Mouse (Mus musculus) frontal cortex, postnatal 10 days (tissue): ENCODE measurements at regions not wholly inside any gene's neighbourhood (a gene's known extent, or its start where the extent isn't known, plus 50 kb on each side); places are given as distances from the start of the nearest gene placed in this dataset.
A peak's percentile ranks its signal among the peaks of the same experiment; 100 is the strongest.

ENCODE experiments used
- DNase-seq, 2 experiments: peaks; one replicate each; pipeline ENCODE4 v3.0.0; 2022; ENCODE audit warnings: low spot score in 2 of 2, mixed read lengths in 1 of 2

DNA sequence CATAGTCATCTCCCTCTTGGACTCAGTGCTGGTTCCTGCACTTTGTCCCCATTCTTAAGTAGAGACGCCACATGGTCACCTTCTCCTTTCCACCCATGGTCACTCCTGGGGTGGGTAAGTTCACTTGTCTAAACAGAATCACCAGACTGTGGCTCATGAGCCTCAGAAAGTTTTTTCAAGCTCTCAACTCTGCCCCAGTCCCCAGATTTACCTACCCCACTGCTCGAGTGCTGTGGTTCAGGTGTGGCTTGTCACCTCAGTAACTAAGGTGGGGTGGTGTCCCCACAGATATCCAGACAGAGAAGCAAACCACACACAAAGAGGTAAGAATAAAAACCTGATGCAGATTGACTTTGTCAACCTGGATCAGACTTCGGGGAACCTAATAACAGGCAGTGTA is 87.6 kb downstream of the Rpl10-ps3 start:
- DNase-seq, result no peak

DNA sequence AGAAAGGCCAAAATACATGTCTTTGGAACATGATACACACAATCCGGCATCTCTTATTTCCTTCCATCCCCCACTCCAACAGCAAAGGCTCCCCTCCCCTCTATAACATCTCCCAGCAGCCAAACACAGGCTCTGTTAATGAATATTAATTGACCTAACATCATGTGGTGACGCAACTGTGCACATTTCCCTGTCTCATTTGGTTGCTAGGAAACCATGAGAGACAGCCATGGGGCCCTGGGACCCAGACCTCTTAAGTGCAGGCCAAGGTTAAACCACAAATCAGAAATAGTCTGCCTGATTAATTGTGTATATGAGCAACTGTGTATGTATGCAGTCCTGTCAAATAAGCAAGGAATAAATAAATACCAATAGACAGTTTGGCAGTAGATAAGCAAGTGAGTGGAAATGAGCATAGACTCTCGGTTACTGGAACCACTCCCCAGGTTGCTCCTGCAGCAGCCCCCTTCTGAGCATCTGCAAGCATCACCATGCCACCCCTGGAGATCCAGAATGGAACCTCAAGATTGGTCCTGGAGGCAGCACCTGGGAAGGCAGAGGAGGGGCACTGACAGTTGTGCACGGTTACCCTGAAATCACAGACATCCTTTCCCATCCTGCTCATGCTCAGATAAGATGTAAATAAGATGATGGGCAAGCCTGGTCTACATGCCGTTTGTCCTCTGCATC is 99.6 kb downstream of the Rpl10-ps3 start:
- DNase-seq, result no peak

DNA sequence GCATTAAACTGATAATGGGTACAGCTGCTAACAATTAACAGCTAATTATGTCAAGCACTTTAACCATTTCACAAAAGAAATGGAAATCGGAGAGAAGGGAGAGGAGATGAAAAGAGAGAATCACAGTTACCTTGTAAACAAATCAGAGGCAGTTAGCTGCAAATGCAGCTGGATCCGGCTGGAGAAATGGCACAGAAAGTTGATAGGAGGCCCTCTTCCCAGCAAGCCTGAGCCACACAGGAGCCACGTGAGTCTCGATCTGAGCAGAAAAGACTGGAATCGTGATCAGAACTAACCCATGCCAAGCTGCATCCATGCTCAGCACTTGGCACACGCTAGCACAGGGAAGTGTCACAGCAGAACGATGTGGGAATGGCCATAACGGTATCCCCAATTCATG is 103.8 kb downstream of the Rpl10-ps3 start:
- no peak for DNase-seq

DNA sequence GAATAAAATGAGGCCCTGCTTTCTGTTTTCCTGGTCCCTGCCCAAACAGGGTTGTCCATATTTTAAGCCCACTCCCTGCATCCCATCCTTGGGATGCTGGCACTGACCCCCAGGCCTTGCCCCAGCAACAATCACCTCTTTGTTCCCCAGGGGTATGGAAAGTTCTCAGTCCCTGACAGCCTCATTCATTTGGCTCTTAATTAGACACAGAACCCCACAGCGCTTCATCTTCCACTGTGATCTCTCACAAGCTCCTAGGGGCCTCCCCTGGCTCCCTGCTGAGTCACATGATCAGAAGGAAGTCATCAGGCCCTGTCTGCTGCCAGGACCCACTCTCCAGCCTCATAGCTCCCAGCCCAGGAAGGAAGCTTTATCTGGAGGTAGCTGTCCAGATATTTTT is 108.9 kb downstream of the Rpl10-ps3 start:
- peak; percentile 15 to 16 for DNase-seq

DNA sequence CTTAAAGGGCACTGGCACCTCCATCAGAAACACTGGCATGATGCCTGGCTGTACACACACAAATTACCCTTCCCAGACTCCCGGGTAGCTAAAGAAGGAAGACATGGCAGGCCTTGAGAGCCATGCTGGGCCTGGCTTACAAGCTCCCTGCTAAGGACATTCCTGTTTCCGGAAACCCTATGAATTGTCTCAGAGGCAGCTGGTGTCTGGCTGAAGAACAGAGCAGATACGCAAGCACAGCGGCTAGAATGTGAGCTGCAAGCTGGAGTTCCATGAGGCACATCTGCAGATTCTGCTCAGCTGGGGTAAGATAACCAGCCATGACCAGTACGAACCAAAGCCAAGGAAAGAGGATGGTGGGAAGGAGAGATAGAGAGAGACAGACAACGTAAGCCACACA is 110.1 kb downstream of the Rpl10-ps3 start:
- DNase-seq, result no peak

DNA sequence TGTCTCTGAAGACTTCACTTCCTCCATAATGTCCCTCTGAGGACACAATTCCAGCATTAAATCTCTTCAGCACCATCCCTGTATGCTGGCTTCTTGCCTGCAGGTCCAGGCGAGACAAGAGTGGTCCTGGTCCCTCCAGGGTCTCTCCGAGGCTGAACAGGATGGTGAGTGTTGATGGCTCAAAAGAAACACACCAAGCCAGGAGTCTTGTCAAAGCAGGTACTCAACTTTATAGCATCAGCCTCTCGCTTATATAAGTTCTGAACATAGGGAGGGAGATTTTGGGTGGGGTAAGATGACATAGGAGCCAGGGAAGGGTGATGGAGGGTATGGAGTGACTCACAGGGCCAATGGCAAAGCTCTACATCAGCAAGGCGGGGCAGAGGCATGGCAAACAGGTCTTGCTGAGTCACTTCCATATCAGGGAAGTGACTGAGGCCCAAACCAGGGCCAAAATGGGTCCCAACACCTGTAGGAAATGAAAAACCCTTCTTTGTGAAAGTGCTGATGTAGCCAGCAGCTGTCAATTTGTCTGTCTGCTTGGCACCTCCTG is 111.7 kb downstream of the Rpl10-ps3 start:
- DNase-seq, result no peak

DNA sequence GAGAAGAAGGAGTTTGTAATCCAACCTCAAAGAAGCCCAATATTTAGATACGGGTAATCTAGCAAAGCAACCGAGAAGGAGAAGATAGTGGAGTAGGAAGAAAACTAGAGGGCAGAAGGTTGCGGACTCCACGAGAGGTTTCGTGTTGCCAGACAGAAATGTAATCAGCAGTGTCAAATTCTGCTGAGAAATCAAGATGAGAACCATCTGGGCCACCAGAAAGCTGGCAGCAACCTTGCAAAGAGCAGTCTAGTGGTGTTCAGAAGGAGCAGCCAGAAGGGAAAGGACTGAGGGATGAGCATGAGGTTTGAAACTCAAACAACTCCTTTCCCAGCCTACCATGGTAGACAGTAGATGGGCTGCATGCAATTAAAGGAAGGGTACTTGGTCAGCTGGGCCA is 134.3 kb downstream of the Rpl10-ps3 start:
- no peak for DNase-seq

DNA sequence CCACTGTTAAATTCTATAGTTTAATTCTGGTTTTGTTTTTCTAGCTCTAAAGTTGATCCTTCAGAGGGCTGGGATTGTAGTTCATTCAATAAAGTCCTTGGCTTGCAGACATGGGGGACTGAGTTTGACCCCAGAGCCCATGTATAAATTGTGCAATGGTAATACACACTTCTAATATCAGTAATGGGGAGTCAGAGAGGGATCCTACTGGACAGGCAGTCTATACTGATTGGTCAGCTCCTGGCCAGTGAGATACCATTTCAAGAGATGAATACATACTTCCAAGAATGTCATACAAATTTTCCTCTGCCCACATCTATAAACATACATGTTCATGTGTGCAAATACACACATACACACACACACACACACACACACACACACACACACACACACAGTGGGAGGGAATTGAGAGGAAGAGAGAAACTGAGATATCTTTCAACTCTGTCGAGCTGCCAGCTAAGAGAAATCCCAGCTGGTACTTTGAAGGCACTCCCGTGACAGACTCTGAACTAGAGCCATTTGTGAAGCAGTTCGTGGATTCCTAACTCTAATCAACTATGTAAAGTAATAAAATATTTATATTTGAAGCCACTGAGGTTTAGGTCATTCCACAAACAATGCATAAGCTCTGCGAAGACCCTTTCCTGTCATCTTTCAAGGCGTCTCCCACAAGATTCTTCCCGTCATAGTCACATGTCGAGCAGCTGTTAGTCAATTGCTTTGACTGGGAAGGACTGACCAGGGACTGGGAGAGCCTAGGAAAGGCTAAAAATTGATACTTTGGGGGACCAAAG is 145.1 kb downstream of the Rpl10-ps3 start:
- no peak for DNase-seq

DNA sequence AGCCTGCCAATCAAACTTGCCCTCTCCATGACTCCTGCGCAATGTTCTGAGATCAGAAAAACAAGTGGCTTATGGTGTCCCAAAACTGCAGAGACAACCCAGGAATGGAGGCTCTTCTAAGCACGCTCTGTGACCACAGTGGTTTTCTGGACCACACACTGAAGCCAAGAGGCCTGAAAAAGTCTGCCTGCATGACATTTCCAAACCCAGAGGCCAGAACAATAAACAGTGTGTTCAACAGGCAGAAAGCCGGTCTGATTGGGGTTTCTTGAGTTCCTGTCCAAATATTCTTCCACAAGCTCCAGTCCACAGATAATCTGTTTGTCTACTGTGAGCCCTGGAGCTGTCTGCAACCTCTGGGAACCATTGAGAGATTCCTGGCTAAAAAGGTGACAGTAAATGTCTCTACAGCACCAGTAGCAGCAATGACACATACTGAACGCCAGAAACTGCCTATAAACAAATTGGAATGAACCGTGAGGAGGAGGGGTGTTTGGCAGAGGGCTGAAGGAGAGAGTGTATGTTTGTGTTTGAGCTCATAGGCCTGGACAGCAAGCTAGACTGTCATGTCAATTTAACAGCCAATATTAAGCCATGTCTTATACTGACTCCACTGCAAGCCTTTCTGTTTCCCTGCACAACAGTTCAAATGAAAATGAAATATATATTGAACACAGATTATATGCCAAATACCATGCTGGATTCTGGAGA is 152.2 kb downstream of the Rpl10-ps3 start:
- no peak for DNase-seq

DNA sequence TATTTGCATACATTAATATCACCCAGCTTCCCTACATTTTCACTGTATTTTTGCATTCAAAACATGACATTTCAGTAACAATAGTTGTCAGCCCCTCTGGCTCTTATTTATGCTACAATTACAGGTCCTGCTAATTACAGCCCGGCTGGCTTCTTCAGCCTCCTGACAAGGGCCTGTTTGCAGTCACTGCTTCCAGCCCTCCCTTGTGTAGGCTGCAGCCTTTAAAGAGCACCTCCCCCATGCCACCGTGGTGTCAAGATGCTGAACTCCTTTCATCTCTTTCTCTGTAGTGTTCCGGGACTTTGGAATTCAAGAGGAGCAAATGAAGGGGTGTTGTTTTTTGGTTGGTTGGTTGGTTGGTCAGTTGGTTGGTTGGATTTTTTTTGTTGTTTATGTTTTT is 153.6 kb downstream of the Rpl10-ps3 start:
- no peak for DNase-seq

DNA sequence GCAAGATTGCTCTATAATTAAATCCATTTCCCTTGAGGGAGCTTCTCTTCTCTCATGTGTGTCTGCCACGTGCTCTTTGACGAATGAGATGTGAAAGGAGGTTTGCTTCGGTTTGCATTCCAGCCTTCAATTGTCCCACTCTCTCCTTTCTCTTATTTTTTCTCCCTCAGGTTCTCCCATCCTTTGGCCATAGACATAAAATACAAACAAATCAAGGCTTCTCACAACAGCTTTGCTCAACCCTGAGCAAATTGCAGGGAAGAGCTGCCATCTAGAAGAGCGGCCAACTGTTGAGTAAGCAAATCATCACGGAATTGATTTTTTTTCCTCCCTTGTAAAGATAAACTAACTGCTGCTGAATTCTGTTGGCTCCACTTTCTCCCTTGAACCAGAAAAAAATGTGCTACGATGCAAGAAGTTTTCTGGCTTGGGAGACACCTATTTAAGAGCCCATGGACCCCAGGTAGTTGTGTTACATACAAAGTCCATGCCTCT is 156.1 kb downstream of the Rpl10-ps3 start:
- no peak for DNase-seq

DNA sequence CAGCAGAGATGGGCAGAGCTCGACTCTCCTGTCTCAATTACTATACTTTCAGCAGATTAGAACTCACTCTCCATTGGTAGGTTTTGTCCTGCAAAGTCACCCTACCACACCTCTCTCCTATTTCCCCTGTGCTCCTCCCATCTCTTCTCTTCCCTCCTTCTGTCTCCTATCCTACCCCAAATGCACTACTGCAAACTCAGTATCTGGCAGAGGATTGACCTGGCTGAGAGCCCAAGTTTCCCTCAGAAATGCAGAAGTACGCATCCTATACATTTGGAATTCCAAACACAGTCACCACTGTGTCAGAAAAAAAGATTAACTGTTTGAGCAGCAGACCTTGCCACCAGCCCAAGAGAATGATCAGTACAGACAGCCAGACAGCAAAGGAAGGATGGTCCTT is 163.4 kb downstream of the Rpl10-ps3 start:
- no peak for DNase-seq

DNA sequence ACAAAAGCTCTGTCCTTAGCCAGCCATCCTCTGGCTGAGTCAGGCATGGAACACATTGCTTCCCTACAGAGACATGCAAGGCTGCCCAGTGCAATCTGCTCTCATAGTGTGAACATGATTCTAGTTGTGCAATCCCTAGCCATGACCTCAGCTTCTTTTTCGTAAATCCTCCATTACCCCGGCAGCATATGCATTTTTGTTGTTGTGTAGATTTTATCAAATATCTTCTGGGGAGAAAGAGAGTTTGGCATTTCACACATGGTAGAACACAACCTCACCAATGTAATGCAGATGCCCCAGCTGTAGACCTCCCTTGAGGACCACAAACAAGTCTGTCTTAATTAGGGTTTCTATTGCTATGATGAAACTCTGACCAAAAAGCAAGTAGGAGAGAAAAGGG is 168.6 kb downstream of the Rpl10-ps3 start:
- no peak for DNase-seq

DNA sequence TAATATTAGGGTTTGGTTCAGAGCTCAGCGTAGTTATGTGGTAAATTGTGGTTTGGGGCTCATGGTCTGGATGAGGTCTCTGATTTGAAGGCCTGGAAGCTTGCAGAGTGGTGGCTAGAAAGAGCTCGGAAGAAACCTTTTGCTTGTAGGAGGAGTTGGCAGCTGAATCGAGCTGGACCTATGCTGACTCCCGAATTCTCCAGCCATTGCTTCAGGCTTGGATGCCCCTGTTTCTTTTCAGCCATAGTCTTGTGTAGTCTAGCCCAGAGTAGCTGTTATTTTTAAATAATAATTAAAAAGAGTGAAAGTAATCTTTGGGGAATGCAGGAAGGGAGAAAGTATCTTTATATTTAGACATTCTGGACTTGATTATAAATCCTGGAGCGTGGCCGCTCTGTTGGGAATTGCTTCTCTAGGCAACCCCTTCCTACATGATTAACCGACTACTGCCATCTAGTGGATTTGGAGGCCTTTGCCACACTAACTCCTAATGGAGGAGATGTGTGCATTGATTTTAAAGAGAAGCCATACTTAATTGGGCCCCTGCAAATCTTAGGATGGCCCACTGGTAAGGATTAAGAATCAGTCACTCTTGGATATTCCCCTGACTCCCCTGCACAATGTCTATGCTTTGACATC is 172.8 kb downstream of the Rpl10-ps3 start:
- DNase-seq, result peak; percentile 42 to 60

DNA sequence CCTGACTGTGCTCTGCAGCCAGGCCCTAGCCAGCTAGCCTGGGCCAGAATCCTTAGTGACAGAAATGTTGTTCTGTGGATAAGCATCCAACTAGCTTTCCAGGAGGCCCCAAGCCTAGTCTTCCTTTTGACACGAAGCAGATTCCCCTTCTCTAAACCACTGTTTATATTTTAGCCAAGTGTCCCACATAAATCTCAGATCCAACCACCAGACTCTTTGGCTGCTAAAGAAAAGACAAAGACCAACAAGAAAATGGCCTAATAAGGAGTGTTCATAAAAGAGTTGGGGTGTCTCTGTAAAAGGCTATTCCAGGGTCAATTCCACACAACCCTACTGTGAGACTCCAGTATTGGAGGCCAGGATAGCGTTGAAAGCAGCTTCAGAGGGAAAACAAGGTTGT is 173.6 kb downstream of the Rpl10-ps3 start:
- no peak for DNase-seq

DNA sequence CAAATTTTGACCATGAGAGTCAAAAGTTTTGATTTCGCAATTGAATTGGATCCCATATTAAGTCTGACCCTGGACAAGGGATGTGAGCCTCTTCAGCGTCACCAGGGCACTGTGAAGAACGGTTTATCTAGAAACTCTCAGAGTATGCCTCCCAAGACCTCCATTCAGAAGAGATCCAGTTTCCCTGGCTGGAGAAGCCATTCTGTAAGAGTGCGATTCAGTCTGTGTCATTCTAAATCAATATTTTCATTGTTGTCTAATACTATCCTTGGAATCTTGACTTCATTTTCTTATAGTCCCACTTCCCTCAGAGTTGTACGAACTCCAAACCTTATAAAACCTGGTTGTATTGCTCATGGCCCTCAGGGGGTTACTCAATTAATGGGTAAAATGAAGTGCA is 174.1 kb downstream of the Rpl10-ps3 start:
- DNase-seq, result no peak

DNA sequence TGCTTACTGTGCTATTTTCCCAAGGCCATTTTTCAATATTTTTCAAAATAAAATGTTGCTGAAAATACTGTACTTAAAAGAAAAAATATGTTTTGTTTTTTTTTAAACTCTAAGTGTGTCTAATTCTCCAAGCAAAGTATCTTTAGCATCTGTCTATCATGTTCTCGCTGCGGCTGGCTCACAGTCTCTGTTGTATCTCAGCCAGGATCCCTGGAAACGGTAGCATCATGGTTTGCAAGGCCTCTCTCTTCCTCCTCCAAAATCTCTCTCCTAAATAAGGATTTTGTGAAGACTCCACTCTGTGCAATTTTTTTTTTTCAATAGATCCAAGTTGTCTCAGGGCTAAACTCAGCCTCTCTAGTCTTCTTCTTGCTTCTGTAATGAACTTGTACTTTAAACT is 190.2 kb downstream of the Rpl10-ps3 start:
- no peak for DNase-seq

DNA sequence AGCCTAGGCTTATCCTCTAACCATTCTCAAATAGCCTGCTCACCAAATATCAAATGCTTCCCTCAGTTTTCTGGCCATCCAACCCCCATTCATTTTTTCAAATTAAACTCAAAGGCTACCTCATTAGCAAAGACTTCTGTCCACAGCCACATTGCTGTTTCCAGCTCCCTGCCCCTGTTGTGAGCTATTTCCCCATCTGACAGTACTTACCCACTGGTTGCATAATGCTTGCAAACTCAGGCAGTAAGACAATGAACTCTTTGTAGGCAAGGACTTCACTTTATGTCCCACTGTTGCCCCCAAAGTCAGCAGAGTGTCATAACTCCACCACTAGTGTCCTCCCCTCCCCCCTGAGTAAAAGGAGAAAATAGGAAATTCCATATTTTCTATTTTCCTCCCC is 194.7 kb downstream of the Rpl10-ps3 start:
- DNase-seq, result no peak

DNA sequence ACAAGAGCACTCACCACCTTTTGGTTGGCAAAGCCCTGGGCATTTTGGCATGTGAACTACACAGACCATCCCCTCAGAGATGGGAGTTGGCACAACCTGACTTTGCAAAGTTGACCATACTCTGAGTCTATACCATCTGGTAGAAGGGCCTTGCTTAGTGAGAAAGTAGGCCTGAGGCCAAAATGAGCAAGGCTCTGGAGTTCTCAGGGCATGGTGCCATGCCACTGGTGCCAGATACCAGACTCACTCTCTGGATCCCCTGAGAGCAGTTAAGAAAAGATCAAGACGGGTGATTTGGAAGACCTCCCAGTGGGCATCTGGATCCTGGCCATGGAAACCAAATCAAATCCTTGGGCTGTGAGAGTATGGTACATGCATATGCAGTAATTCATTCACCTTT is 202.0 kb downstream of the Rpl10-ps3 start:
- DNase-seq, result peak in 1 of 2 experiments; percentile 23

DNA sequence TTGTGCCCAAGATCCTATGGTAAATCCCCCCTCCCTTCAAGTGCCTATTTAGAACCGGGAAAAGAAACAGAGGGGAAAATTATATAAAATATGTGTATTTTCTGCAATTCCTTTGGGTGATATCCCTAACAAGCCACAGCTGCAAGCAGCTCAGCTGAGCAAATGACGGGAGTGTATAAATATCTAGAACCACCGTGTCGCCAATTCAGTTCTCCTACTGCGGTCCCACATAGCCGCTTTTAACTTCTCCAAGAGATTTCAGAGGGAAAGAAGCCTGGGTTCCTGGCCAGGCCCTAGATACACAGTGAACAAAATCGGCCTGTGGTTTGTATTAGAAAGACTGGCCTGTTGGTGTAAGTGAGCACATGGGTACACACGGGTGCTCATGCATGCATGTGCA is 202.7 kb downstream of the Rpl10-ps3 start:
- no peak for DNase-seq

DNA sequence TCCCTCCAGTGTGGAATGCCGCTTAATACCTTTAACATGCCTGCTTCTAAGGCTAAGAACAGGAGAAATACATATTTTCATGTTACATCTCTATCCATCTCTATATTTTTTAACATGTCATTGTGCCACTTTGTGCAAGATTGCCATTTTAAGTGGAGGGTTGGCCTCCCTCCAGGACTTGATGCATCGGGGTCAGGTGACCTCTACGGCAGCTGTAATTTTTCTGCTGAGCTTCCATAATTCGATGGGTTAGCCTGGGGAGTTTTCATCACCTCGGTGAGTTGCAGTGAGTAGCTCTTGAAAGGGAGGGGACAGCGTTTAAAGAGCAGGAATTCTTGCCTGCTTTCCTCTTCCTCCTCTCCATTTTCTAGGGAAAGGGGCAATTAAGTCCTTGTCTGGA is 203.6 kb downstream of the Rpl10-ps3 start:
- no peak for DNase-seq
